Mouse (Mus musculus) midbrain, embryonic 13.5 days (tissue): Measurements from ENCODE around the gene Cecr2. TPM values are rescaled to one million over a fixed set of nuclear protein-coding genes. Genes with fewer than 3 reads are reported as not detected.
"Not testable (repeated sequence)": the region's sequence is repeated elsewhere in the genome, so short reads cannot be mapped to it uniquely, and the experiment has no call there.

Experiments
- ATAC-seq: fragments of 200-750 bp; cut with Nextera tagmentation; 2 replicates; pipeline ENCODE4 v1.8.0; 2017; ENCODE audit warnings: mild to moderate bottlenecking, moderate TSS enrichment, moderate library complexity
- H3K27ac ChIP-seq: fragments of 300-500 bp; sonication (generic); 2 replicates; pipeline ENCODE4 v1.5.1; 2015; ENCODE audit warnings: inconsistent platforms, mild to moderate bottlenecking, moderate library complexity
- H3K27me3 ChIP-seq: fragments of 300-500 bp; sonication (generic); 2 replicates; pipeline ENCODE4 v1.6.1; 2015; ENCODE audit warnings: mild to moderate bottlenecking, inconsistent platforms
- H3K36me3 ChIP-seq: fragments of 300-500 bp; sonication (generic); 2 replicates; pipeline ENCODE4 v1.6.1; 2015; ENCODE audit warnings: mild to moderate bottlenecking, inconsistent platforms
- H3K4me1 ChIP-seq: fragments of 300-500 bp; sonication (generic); replicated peaks from 2 replicates; pipeline ENCODE4 v1.6.1; 2015; ENCODE audit warnings: inconsistent platforms
- H3K4me2 ChIP-seq: fragments of 300-500 bp; sonication (generic); replicated peaks from 2 replicates; pipeline ENCODE4 v1.6.1; 2015; ENCODE audit warnings: moderate library complexity, mild to moderate bottlenecking, inconsistent platforms
- H3K4me3 ChIP-seq: fragments of 300-500 bp; sonication (generic); replicated peaks from 2 replicates; pipeline ENCODE4 v1.5.1; 2015; ENCODE audit warnings: mild to moderate bottlenecking, inconsistent platforms
- H3K9ac ChIP-seq: fragments of 300-500 bp; sonication (generic); replicated peaks from 2 replicates; pipeline ENCODE4 v1.6.1; 2015; ENCODE audit warnings: mild to moderate bottlenecking, inconsistent platforms
- H3K9me3 ChIP-seq: fragments of 300-500 bp; sonication (generic); 2 replicates; pipeline ENCODE4 v1.6.1; 2016; ENCODE audit warnings: mild to moderate bottlenecking, inconsistent platforms
- WGBS: fragments of 180-500 bp; shearing (Covaris S2); methylation state at CpG from one replicate; pipeline ENCODE4 v1.1.7; 2015; 5-methylcytosine and 5-hydroxymethylcytosine counted together
- polyA plus RNA-seq: library from polyadenylated mRNA; unstranded; fragments of >200 nt; fragmentation: Nextera tagmentation; extraction: Ambion mirVana; gene quantifications from 2 replicates; pipeline ENCODE4 v1.2.1, GENCODE M21; 2015

Gene Cecr2
- polyA plus RNA-seq, 1 experiment from 2014 or later = 7.6 TPM

DNA sequence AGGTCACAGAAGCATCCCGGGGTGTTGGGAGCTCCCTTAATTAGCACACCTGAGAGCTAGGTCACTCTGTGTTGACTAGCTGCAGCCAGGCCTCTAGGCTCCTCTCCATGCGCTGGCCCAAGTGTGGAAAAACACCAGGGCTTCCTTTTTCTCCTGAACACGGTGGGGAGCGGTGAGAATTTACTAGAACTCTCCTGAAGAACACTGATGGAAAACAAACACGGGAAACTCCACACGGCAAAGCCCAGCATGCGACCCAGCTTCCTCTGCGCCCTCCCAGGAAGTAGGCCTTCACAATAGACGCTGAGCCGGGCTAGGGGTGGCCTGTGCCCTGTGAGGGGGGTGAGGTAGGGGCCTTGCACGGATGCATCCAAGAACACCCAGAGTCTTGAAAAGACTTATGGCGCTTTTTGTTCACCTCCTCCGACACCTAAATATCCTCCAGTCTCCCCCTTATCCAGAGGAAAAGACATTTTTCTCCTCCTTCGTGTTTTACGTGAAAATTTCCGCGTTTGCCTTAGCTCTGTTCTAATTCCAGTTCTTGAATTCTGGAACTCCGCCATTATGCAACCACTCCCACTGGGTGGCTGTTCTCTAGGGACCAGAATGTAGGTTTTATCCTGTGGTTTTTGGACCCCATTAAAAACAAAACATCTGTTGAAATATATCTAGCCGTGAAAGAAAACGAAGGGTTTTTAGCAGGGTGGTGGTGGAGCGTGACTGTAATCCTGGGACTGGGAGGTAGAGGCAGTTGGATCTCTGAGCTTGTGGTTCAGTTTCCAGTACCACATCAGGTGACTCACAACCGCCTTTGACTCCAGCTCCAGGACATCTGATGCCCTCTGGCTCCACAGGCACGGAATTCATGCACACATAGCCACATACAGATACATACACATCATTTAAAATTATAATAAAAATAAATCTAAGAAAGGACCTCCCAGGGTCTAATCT, 21.5 kb upstream of the Cecr2 start:
- Histone ChIP-seq H3K9ac (no peak overlapping the region), H3K4me3 (no peak overlapping the region), H3K27ac (no peak overlapping the region), H3K4me2 (no peak overlapping the region), H3K27me3 (no peaks in the 10 kb centered on the region), H3K4me1 (no peaks in the 10 kb centered on the region), H3K36me3 (no peaks in the 10 kb centered on the region), H3K9me3 (no peaks in the 10 kb centered on the region)
- WGBS = 51% methylated on average over 23 of the region's 23 CpGs
- no peak for ATAC-seq

DNA sequence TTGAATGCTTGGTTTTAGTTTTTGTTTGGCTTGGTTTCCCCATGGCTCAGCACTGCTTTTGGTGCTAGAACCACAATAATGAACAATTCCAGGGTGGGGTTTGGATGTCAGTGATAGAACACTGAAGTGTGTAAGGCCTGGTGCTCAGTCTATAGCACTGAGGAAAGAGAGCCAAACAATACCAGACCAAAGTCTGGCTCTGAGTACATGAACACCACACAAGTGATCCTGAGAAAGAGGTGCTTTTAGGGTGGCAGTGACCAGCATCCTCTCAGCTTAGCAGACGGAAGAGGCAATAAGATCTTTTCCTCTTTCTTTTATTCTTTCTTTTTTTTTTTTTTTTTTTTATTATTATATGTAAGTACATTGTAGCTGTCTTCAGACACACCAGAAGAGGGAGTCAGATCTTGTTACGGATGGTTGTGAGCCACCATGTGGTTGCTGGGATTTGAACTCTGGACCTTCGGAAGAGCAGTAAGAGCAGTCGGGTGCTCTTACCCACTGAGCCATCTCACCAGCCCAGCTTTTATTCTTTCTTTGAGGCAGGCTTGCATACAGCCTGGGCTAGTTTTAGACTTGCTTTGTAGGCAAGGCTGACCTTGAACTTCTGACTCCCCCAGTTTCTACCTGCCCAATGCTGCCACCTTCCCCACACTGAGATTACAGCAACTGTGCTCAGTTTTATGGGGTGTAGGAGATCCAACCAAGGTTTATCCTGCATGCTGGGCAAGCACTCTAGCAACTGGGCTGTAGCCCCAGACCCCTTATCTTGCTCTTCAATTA, 18.7 kb upstream of the Cecr2 start:
- H3K9me3 ChIP-seq = not testable (repeated sequence)

DNA sequence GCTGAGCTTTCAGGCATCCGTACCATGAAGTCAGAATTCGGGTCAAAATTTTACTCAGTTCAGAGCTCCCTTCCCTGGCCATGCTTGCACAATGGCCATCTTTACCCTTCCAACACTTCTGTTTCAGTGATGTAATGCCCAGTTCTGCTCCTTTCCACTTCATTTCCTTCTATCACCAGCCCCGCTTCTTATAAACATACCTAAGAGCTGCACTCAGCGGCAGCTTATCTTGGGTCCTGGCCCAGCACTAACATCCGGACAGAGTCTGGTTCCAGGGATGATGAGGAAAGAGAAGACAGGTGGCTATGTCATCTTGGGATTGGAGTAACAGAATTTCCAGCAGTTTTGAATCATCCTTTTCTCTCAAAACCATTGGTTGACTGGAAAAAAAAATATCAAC, 18.0 kb upstream of the Cecr2 start:
- peaks cover 5% of the 10 kb centered on the region; the same call in 1 of the 2 replicates for H3K4me1 ChIP-seq
- no peak overlapping the region for H3K4me3 ChIP-seq
- H3K27me3 ChIP-seq = no peaks in the 10 kb centered on the region
- no peak for ATAC-seq
- H3K4me2 ChIP-seq = no peak overlapping the region
- H3K36me3 ChIP-seq = no peaks in the 10 kb centered on the region
- WGBS = 82% methylated on average over 5 of the region's 5 CpGs
- H3K9ac ChIP-seq = no peak overlapping the region
- no peaks in the 10 kb centered on the region for H3K9me3 ChIP-seq
- no peak overlapping the region for H3K27ac ChIP-seq

More for the DNA sequence above, 18.7 kb upstream of the Cecr2 start:
- not testable (repeated sequence) for ATAC-seq, H3K4me1 ChIP-seq, H3K27me3 ChIP-seq, H3K4me2 ChIP-seq, H3K9ac ChIP-seq, H3K27ac ChIP-seq, H3K36me3 ChIP-seq, H3K4me3 ChIP-seq
- 96% methylated on average over 3 of the region's 4 CpGs for WGBS

GRCm38 (mm10) chr6:120652666-120653065, 13.5 kb upstream of the Cecr2 start:
- Histone ChIP-seq H3K27ac (no peak overlapping the region), H3K27me3 (no peaks in the 10 kb centered on the region), H3K36me3 (no peaks in the 10 kb centered on the region), H3K4me1 (peaks cover 5% of the 10 kb centered on the region; the same call in 1 of the 2 replicates), H3K4me3 (no peak overlapping the region), H3K9ac (no peak overlapping the region), H3K4me2 (no peak overlapping the region), H3K9me3 (no peaks in the 10 kb centered on the region)
- WGBS = 7% methylated on average over 7 of the region's 7 CpGs
- no peak for ATAC-seq

DNA sequence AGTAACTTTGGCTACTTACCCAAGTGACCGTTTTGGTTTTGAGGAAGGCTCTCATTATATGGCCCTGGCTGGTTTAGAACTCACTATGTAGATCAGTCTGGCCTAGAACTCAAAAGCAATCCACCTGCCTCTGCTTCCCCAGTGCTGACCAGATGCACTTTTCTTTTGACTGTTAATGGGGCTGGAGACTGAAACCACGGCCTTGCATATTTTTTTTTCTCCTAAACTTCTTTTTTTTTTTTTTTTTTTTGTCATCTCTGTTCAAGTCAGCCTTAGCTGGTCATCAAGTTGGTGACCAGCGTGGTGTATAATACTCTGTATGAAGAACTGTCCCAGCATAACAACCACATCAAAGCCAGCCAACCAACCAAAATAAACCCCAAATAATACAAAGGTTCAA, 10.5 kb upstream of the Cecr2 start:
- 89% methylated on average over 3 of the region's 3 CpGs for WGBS
- Histone ChIP-seq H3K27me3 (no peaks in the 10 kb centered on the region), H3K4me3 (no peak overlapping the region), H3K36me3 (no peaks in the 10 kb centered on the region), H3K9me3 (no peaks in the 10 kb centered on the region), H3K9ac (no peak overlapping the region), H3K27ac (no peak overlapping the region), H3K4me1 (peaks cover 5% of the 10 kb centered on the region; the same call in 1 of the 2 replicates), H3K4me2 (no peak overlapping the region)
- ATAC-seq = no peak

- Histone ChIP-seq H3K27me3 (no peaks in the 10 kb centered on the region), H3K4me2 (no peak overlapping the region), H3K4me1 (no peaks in the 10 kb centered on the region), H3K36me3 (no peaks in the 10 kb centered on the region), H3K27ac (no peak overlapping the region), H3K9me3 (no peaks in the 10 kb centered on the region), H3K9ac (no peak overlapping the region), H3K4me3 (no peak overlapping the region)
- WGBS = 74% methylated on average over 7 of the region's 7 CpGs
- no peak for ATAC-seq
Observed at GRCm38 (mm10) chr6:120658848-120659247, 7.3 kb upstream of the Cecr2 start.

DNA sequence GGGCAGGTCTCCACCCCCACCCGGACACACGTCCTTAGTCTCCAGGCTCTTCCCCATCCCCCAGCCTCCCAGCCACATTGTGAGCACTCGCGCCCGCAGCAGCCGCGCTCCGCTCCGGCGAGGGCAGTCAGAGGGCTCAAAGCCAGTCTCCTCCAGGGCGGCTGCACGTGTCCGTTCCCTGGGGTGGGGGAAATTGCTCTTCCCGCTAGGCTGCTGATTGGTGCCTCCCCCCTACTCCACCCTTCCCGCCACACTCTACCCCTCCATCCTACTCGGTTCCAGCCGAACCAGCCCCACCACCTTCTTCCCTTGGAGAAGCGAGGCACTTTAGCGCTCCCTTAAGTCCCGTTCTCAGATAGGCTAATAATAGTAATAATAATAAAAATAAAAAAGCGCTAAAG, 754 bp upstream of the Cecr2 start:
- Histone ChIP-seq H3K9ac (peak overlapping the region; percentile 91), H3K4me1 (peaks cover 25% of the 10 kb centered on the region), H3K27me3 (peaks cover 5% of the 10 kb centered on the region), H3K4me3 (peak overlapping the region; percentile 90), H3K9me3 (no peaks in the 10 kb centered on the region), H3K36me3 (no peaks in the 10 kb centered on the region), H3K4me2 (peak overlapping the region; percentile 96), H3K27ac (peak overlapping the region; percentile 98)
- WGBS = under 1% methylated on average over 21 of the region's 21 CpGs
- ATAC-seq = peak; percentile 80

GRCm38 (mm10) chr6:120666761-120667421, 722 bp downstream of the Cecr2 start:
- H3K36me3 ChIP-seq = no peaks in the 10 kb centered on the region
- H3K9me3 ChIP-seq = no peaks in the 10 kb centered on the region
- peak overlapping the region; percentile 91 for H3K9ac ChIP-seq
- ATAC-seq = peak; percentile 55
- peak overlapping the region; percentile 98 for H3K27ac ChIP-seq
- peak overlapping the region; percentile 90 for H3K4me3 ChIP-seq
- WGBS = under 1% methylated on average over 81 of the region's 87 CpGs
- peaks cover 25% of the 10 kb centered on the region for H3K4me1 ChIP-seq
- H3K4me2 ChIP-seq = peak overlapping the region; percentile 96
- peaks cover 5% of the 10 kb centered on the region for H3K27me3 ChIP-seq

DNA sequence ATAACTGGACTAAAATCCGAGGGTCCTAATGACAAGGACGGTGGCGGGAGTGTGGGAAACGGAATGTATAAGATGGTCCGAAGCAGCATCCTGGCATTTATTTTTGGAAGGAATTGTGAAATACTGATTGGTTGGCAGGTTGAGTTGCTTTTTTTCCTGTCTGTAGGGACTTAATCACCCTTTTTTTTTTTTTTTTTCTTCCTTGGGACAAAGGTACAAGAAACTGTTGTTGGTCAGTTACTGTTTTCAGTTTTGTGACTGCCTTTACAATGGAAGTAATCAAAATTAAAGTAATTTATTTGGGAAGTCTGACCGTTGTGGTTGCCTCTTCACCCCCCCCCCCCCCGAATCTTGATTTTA, 1.2 kb downstream of the Cecr2 start:
- Histone ChIP-seq H3K36me3 (no peaks in the 10 kb centered on the region), H3K9me3 (no peaks in the 10 kb centered on the region), H3K27me3 (peaks cover 5% of the 10 kb centered on the region), H3K4me3 (peak overlapping the region; percentile 90), H3K4me1 (peaks cover 25% of the 10 kb centered on the region), H3K9ac (peak overlapping the region; percentile 91), H3K27ac (peak overlapping the region; percentile 98), H3K4me2 (peak overlapping the region; percentile 96)
- ATAC-seq = no peak
- WGBS = 0% methylated on average over 7 of the region's 7 CpGs

DNA sequence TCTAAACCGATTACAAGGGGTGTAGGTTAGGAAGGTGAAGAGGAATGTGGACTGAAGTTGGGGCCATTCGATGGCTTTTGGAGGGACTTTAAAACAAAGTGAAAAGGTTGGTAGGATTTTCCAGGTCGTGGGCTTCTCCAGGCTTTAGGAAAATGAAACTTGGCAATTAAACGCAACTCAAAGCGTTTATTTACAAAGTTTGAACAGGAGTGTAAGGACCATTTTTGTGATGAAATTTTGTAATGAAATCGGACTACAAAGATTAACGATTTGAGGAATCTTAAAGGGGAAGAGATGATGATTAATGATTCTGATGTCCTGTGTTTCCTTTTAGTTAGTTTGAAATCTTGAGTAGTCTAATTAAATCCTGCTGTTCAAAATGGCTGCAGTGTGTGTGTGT, 1.7 kb downstream of the Cecr2 start:
- H3K4me1 ChIP-seq = peaks cover 25% of the 10 kb centered on the region
- H3K9me3 ChIP-seq = no peaks in the 10 kb centered on the region
- peaks cover 5% of the 10 kb centered on the region for H3K27me3 ChIP-seq
- peak overlapping the region; percentile 90 for H3K4me3 ChIP-seq
- H3K9ac ChIP-seq = 0 out of 2 replicates have a peak overlapping the region, but pooled peaks have one; percentile 91
- H3K4me2 ChIP-seq = peak overlapping the region; percentile 96
- ATAC-seq = no peak
- WGBS = 13% methylated on average over 7 of the region's 7 CpGs
- H3K27ac ChIP-seq = no peak overlapping the region
- H3K36me3 ChIP-seq = no peaks in the 10 kb centered on the region

DNA sequence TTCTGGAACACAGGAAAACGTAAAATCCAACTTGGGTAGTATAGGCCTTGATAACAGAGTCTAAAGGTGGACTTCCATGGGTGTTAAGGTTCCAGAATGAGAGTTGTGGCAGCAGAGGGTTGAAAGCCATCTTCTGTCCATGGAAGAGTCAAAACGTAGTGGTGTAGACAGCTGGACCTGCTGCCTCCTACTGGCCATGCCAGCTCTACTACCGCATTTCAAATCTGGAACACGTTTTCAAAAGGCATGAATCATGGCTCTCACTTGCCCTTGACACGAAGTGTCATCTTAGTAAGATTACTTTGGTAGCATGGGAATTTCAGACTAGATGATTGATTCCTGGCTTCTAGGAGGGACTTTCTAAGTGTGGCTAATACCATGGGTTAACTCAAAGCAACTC, 8.0 kb downstream of the Cecr2 start:
- Histone ChIP-seq H3K4me3 (no peak overlapping the region), H3K27ac (no peak overlapping the region), H3K9me3 (no peaks in the 10 kb centered on the region), H3K9ac (no peak overlapping the region), H3K36me3 (no peaks in the 10 kb centered on the region), H3K27me3 (no peaks in the 10 kb centered on the region), H3K4me1 (no peaks in the 10 kb centered on the region), H3K4me2 (no peak overlapping the region)
- no peak for ATAC-seq
- WGBS = 75% methylated on average over 5 of the region's 5 CpGs

GRCm38 (mm10) chr6:120674881-120675280, 8.7 kb downstream of the Cecr2 start:
- WGBS = 89% methylated on average over 4 of the region's 4 CpGs
- no peaks in the 10 kb centered on the region for H3K9me3 ChIP-seq
- no peaks in the 10 kb centered on the region for H3K4me1 ChIP-seq
- H3K36me3 ChIP-seq = no peaks in the 10 kb centered on the region
- H3K4me3 ChIP-seq = no peak overlapping the region
- no peak overlapping the region for H3K27ac ChIP-seq
- no peak overlapping the region for H3K4me2 ChIP-seq
- no peak for ATAC-seq
- no peaks in the 10 kb centered on the region for H3K27me3 ChIP-seq
- no peak overlapping the region for H3K9ac ChIP-seq
